Mouse (Mus musculus) left cerebral cortex, postnatal 36 days (tissue): ENCODE measurements at regions not wholly inside any gene's neighbourhood (a gene's known extent, or its start where the extent isn't known, plus 50 kb on each side); places are given as distances from the start of the nearest gene placed in this dataset.

Experiments used
- DNase-seq, 2 experiments: peaks; one replicate each; pipeline ENCODE4 v3.0.0; 2021 to 2022; ENCODE audit warnings: low spot score in 2 of 2, mixed read lengths in 1 of 2
- intact Hi-C: fragments of 180-260 bp; cut with DNase I; formaldehyde crosslinking; loops from one replicate; pipeline ENCODE4 v1.15.1; 2025

- intact Hi-C loops = loop anchor here (5.0 kb wide), 2 partner anchors 39 to 184 kb away; partner anchors contain the start of gene Zfp36l1
- DNase-seq = no peak
Measured at GRCm38 (mm10) chr12:79928298-79928697, 184.5 kb downstream of the Zfp36l1 start.

- DNase-seq = peak in 1 of 2 experiments; percentile 29
- intact Hi-C loops = loop anchor here (5.0 kb wide), 2 partner anchors 41 to 186 kb away; partner anchors contain the start of gene Zfp36l1
Measured at GRCm38 (mm10) chr12:79925704-79926588, 186.9 kb downstream of the Zfp36l1 start.

DNA sequence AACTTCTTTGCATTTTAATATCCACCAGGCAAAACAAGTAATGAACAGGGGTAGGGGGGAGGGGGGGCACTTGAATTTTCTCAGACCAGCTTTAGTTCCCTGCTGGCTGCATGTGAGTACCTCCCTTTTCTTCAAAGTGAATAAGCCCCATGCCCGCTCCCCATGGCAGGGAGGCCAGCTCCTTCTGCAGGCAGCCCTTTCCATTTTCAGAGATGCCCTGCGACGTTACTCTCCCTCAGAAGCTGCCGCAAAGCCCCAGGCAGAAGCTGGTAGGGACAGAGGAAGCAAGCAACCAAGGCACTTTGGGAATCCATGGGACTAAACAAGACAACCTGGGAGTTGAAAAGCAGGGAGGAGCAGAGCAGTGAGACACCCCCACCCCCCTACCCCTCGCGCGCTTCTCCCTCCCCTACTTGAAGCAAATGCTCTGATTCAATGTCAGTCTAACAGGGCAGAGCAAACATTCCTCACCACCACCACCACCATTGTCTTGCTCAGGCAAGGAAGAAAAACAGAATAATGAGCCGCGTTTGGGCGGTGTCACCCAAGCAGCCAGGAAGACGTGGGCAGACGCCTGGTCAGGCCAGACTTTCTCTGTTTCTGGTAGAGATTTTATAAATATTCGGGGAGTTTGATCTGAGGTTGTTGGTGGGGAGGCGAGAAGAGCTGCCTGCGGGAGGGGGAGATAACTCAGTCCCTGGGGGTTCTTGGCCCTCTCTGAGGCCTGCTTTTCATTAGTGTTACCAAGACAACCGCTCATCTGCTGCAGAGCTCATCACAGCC lies 187.7 kb downstream of the Zfp36l1 start:
- intact Hi-C loops = loop anchor here (5.0 kb wide), 2 partner anchors 42 to 187 kb away; partner anchors contain the start of gene Zfp36l1
- peak; percentile 54 to 57 for DNase-seq

DNA sequence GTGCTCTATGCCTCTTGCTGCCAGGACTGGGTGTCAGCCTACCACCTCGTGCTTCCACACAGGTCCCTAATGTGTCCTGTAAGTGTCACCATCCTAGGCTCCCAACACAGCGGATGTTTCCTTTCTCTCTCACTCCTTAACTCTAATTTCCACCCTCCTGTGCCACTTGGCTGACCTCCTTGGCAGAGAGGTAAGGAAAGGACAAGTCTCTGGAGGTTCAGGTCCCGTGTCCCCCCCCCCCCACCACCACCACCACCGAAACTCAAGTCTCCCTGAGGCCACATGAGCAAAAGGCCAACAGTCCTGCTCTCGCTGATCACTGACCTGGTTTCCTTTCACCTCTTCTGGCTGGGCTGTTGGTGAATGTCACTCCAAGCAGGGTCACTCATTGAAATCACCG lies 189.0 kb downstream of the Zfp36l1 start:
- intact Hi-C loops = no loop called here
- DNase-seq = no peak

DNA sequence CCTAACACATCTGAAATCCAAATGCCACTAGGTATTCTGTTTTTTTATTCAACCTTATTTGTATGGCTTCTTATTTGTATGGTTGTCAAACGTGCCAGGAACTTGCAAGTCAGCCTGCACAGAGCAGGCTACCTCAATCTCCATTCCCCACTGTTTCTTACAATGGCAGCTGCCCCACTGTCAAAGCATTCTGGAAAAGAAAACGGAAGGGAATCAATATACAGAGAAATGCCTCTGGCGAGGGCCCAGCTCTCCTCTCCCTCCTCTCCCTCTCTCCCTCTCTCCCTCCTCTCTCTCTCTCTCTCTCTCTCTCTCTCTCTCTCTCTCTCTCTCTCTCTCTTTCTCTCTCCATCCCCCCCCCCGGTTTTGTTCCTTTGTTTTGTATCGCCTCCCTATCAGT lies 191.0 kb downstream of the Zfp36l1 start:
- DNase-seq = no peak
- intact Hi-C loops = no loop called here

DNA sequence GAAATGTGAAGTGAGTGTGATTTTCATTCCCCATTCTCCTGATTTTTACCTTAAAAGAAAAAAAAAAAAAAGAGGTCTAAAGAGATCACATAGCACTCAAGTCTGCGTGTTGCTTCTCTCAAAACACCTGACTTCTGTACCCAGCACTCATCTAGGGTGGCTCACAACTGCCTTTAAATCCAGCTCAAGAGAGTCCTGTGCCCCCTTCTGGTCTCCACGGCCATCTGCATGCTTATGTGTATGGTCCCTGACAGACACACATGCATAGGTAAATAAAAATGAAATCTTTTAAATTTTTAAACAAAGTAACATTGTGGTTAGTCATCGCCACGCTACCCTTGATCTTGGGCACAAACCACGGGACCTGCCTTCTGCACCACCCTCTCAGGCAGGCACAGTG lies 193.8 kb downstream of the Zfp36l1 start:
- DNase-seq = no peak
- intact Hi-C loops = no loop called here

- no peak for DNase-seq
- intact Hi-C loops = no loop called here
Measured at GRCm38 (mm10) chr12:79917634-79918289, 195.1 kb downstream of the Zfp36l1 start.

- intact Hi-C loops = no loop called here
- no peak for DNase-seq
Measured at GRCm38 (mm10) chr12:79916896-79917633, 195.7 kb downstream of the Zfp36l1 start.

DNA sequence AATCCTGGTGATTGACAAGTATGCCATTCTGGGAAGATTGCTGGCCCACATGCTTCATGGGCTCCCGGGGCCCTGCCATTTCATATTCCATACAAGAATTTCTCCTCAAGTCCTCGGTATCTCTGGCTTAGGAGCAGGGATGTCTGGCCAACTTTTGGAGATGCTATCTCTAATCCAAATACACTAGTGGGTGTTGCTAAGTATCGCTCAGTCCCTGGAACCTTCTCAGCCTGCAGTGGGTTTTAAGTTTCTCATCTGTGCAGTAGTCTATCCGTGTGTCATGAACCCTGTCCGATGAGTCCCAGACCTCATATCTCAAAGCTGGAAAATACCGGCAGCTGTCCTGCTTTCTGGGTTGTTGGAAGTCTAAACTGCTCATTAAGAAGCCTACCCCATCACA lies 198.9 kb downstream of the Zfp36l1 start:
- DNase-seq = no peak
- intact Hi-C loops = no loop called here

- intact Hi-C loops = no loop called here
- no peak for DNase-seq
Measured at GRCm38 (mm10) chr12:79912281-79913063, 200.3 kb downstream of the Zfp36l1 start.

- intact Hi-C loops = no loop called here
Measured at GRCm38 (mm10) chr12:79910884-79911759, 201.7 kb downstream of the Zfp36l1 start.

GRCm38 (mm10) chr12:79907583-79907982 lies 205.2 kb downstream of the Zfp36l1 start:
- DNase-seq = no peak

More at GRCm38 (mm10) chr12:79910884-79911759, 201.7 kb downstream of the Zfp36l1 start:
- no peak for DNase-seq

GRCm38 (mm10) chr12:79906738-79907365 lies 206.0 kb downstream of the Zfp36l1 start:
- DNase-seq = no peak
- intact Hi-C loops = no loop called here

More at GRCm38 (mm10) chr12:79907583-79907982, 205.2 kb downstream of the Zfp36l1 start:
- intact Hi-C loops = no loop called here

DNA sequence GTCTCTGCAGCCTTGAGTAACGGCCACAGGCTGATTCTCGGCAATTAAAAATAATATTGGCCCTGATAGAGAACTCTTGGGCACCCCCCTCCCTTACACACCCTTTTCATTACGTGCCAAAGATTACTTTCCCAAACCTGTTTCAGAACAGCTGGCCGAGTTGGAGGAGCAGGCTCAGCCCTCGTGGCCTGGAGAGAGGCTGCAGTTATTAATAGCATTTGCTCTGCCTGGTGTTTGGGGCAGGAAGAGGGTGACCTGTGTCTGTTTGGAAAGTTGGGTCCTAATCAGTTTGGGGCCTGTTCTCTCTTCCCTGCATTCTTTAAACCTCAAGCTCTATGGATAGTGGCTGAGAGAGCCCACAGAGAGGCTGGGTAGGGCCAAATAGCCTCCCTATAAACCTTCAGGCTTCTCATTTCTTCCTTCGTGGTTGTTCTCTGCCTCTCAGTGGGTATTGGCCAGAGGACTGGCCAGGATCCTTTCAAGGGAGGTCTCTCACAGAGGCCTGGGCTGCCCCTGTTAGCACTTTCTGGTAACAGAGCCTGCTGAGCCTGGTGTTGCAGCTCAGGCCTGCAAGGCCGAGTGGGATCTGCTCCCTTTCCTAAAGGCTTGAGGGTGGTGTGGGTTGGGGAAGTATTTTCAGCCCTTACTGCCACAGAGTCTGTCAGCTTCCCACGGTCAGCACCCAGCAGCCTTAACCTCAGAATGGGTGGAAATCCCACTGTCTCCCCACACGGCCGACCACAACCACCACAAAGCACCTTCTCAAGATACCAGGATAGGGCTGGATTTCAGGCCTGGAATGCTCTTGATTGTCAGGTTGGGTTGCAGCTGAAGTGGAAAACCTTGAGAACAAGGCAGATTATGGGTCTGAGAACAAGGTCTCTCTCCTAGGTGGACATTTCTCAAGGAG lies 206.7 kb downstream of the Zfp36l1 start:
- no peak for DNase-seq
- intact Hi-C loops = no loop called here

GRCm38 (mm10) chr12:79904913-79905549 lies 207.8 kb downstream of the Zfp36l1 start:
- DNase-seq = no peak
- intact Hi-C loops = no loop called here

GRCm38 (mm10) chr12:79902761-79903160 lies 210.1 kb downstream of the Zfp36l1 start:
- intact Hi-C loops = no loop called here
- no peak for DNase-seq
